Mouse (Mus musculus) central nervous system, embryonic 18 days (tissue): ENCODE results near the gene Fnd3c2. TPM values are rescaled to one million over a fixed set of nuclear protein-coding genes. Genes with fewer than 3 reads are reported as not detected.

Experiments
- polyA plus RNA-seq: library from polyadenylated mRNA; depleted of rRNA; stranded (reverse); fragments of >200 nt; gene quantifications from 2 replicates; pipeline ENCODE4 v1.2.3, GENCODE M21; 2012; rRNA removed

The Fnd3c2 gene
- not detected in 2 replicates for polyA plus RNA-seq

GRCm38 (mm10) chrX:106255276-106255675, at the start of gene Fnd3c2:
Fnd3c2 (minus strand) TSS chrX:106255376.

GRCm38 (mm10) chrX:106221058-106221457, 34.1 kb downstream of the Fnd3c2 start, which contains the start of gene Taf9b:
Taf9b (minus strand) TSS chrX:106221158.

GRCm38 (mm10) chrX:106186713-106187649, 68.2 kb downstream of the Fnd3c2 start, which contains the start of gene Pgk1:
Pgk1 (plus strand) TSS chrX:106187100.

Other genes starting within 250 kb of the Fnd3c2 start
- gene Magt1, start 243.5 kb downstream of the Fnd3c2 start, polyA plus RNA-seq: 8.2 and 9.0 TPM in 2 replicates
- 326 and 368 TPM in 2 replicates for gene Cox7b, start 239.7 kb downstream of the Fnd3c2 start, polyA plus RNA-seq
- gene Atp7a, start 228.1 kb downstream of the Fnd3c2 start, polyA plus RNA-seq: 5.5 and 5.6 TPM in 2 replicates
- gene Tlr13, start 112.2 kb downstream of the Fnd3c2 start, polyA plus RNA-seq: 0.21 and 0.22 TPM in 2 replicates
- 278 and 285 TPM in 2 replicates for gene Pgk1, start 68.3 kb downstream of the Fnd3c2 start, polyA plus RNA-seq
- 14.9 and 15.0 TPM in 2 replicates for gene Taf9b, start 34.2 kb downstream of the Fnd3c2 start, polyA plus RNA-seq
- gene Fndc3c1, start 230.0 kb upstream of the Fnd3c2 start, polyA plus RNA-seq: 0.09 and 1.2 TPM in 2 replicates